Mouse (Mus musculus) neural tube, embryonic 12.5 days (tissue): ENCODE measurements around the gene Cfap206. TPM values are rescaled to one million over a fixed set of nuclear protein-coding genes. Genes with fewer than 3 reads are reported as not detected.
"Not testable (repeated sequence)": the region's sequence is repeated elsewhere in the genome, so short reads cannot be mapped to it uniquely, and the experiment has no call there.

Experiments
- ATAC-seq: fragments of 200-750 bp; cut with Nextera tagmentation; 2 replicates; pipeline ENCODE4 v1.8.0; 2017; ENCODE audit warnings: low read depth, mild to moderate bottlenecking, moderate TSS enrichment, moderate library complexity; ENCODE audit not compliant: low FRiP score
- H3K27ac ChIP-seq: fragments of 300-500 bp; sonication (generic); 2 replicates; pipeline ENCODE4 v1.5.1; 2016
- H3K27me3 ChIP-seq: fragments of 300-500 bp; sonication (generic); replicated peaks from 2 replicates; pipeline ENCODE4 v1.6.1; 2016; ENCODE audit warnings: mild to moderate bottlenecking
- H3K36me3 ChIP-seq: fragments of 300-500 bp; sonication (generic); 2 replicates; pipeline ENCODE4 v1.6.1; 2016; ENCODE audit warnings: mild to moderate bottlenecking
- H3K4me1 ChIP-seq: fragments of 300-500 bp; sonication (generic); 2 replicates; pipeline ENCODE4 v1.6.1; 2016
- H3K4me2 ChIP-seq: fragments of 300-500 bp; sonication (generic); replicated peaks from 2 replicates; pipeline ENCODE4 v1.6.1; 2016; ENCODE audit warnings: mild to moderate bottlenecking
- H3K4me3 ChIP-seq: fragments of 300-500 bp; sonication (generic); 2 replicates; pipeline ENCODE4 v1.5.1; 2016
- H3K9ac ChIP-seq: fragments of 300-500 bp; sonication (generic); 2 replicates; pipeline ENCODE4 v1.6.1; 2016; ENCODE audit warnings: mild to moderate bottlenecking
- H3K9me3 ChIP-seq: fragments of 300-500 bp; sonication (generic); 2 replicates; pipeline ENCODE4 v1.6.1; 2016; ENCODE audit warnings: mild to moderate bottlenecking
- WGBS: fragments of 180-500 bp; shearing (Covaris S2); methylation state at CpG from one replicate; pipeline ENCODE4 v1.1.7; 2016; 5-methylcytosine and 5-hydroxymethylcytosine counted together
- polyA plus RNA-seq: library from polyadenylated mRNA; unstranded; fragments of >200 nt; fragmentation: Nextera tagmentation; extraction: Ambion mirVana; gene quantifications from 2 replicates; pipeline ENCODE4 v1.2.1, GENCODE M21; 2016

The Cfap206 gene
- polyA plus RNA-seq = 0.73 and 0.74 TPM in 2 replicates

GRCm38 (mm10) chr4:34729851-34730341, at the start of gene Cfap206:
Cfap206 (minus strand) TSS chr4:34730206.
- H3K4me1 ChIP-seq = no peaks in the 10 kb centered on the region
- no peaks in the 10 kb centered on the region for H3K9me3 ChIP-seq
- peak within 1 kb of the TSS; percentile 44 for H3K9ac ChIP-seq
- peak within 1 kb of the TSS; percentile 50 for H3K4me3 ChIP-seq
- peak within 1 kb of the TSS; percentile 87 for H3K4me2 ChIP-seq
- H3K36me3 ChIP-seq = no peaks in the 10 kb centered on the region
- H3K27ac ChIP-seq = no peak within 1 kb of the TSS
- H3K27me3 ChIP-seq = no peaks in the 10 kb centered on the region
- ATAC-seq = peak; percentile 98
- WGBS = under 1% methylated on average over 38 of the region's 38 CpGs

DNA sequence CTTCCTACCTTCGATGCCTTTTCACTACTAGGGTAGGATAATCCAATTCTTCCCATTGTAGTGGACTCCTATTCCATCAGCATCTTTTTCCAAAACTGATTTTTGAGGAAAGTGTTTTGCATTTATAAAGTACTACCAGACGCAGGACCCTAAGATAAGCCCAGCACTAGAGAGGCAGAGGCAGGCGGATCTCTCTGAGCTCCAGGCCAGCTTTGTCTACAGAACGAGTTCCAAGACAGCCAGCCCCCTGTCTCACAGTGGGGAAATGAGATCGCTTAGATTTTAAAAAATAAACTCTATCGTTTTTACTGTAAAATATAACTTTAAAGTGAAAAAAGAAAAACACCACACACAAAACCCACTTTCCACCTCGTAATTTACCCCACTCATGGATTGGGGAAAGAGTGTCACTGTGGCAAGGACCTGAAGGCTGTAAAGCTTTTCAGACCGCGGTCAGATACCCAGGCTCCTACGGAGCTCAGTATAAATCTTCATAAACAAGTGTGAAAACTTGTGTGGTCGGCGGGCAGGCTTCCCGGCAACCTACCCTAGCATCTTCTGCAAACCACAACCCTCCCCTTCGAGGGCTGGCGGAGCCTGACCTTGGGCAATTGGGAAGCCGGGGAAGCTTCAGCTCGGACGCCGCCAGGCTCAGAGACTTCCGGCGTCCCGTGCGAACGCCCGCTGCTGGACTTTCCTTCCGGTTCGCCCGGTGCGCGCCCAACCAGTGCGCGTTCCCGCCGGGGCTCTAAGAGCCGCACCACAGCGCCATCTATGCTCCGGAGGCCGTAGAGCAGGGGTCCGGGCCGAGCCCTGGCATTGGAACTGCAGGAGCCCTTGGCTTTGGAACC, 47.9 kb upstream of the Cfap206 start, which contains the start of gene Smim8:
Gene Smim8, minus strand, starts transcription at position 747 of the 851 bp plus-strand sequence.
- no peaks in the 10 kb centered on the region for H3K36me3 ChIP-seq
- H3K4me3 ChIP-seq = peak within 1 kb of the TSS; percentile 52
- 5% methylated on average over 40 of the region's 40 CpGs for WGBS
- H3K9me3 ChIP-seq = no peaks in the 10 kb centered on the region
- no peaks in the 10 kb centered on the region for H3K4me1 ChIP-seq
- H3K27ac ChIP-seq = peak within 1 kb of the TSS; percentile 32; the same call in 1 of the 2 replicates
- no peaks in the 10 kb centered on the region for H3K27me3 ChIP-seq
- H3K9ac ChIP-seq = peak within 1 kb of the TSS; percentile 61
- peak within 1 kb of the TSS; percentile 67 for H3K4me2 ChIP-seq
- ATAC-seq = peak; percentile 93

GRCm38 (mm10) chr4:34771652-34772371, 41.8 kb upstream of the Cfap206 start:
- Histone ChIP-seq H3K27ac (no peak overlapping the region), H3K4me1 (peaks cover 4% of the 10 kb centered on the region; the same call in 1 of the 2 replicates), H3K9ac (no peak overlapping the region), H3K9me3 (no peaks in the 10 kb centered on the region), H3K27me3 (no peaks in the 10 kb centered on the region), H3K4me2 (0 out of 2 replicates have a peak overlapping the region, but pooled peaks have one; percentile 1), H3K36me3 (0 out of 2 replicates have a peak, but pooled peaks cover 4% of the 10 kb centered on the region), H3K4me3 (no peak overlapping the region)
- ATAC-seq = peak; percentile 87
- WGBS = 3% methylated on average over 8 of the region's 8 CpGs

- Histone ChIP-seq H3K4me3 (no peak within 1 kb of the TSS), H3K27me3 (no peaks in the 10 kb centered on the region), H3K9me3 (no peaks in the 10 kb centered on the region), H3K4me1 (no peaks in the 10 kb centered on the region), H3K9ac (no peak within 1 kb of the TSS), H3K4me2 (no peak within 1 kb of the TSS), H3K36me3 (no peaks in the 10 kb centered on the region), H3K27ac (no peak within 1 kb of the TSS)
- 92% methylated on average over 1 of the region's 1 CpGs for WGBS
- no peak for ATAC-seq
Observed at GRCm38 (mm10) chr4:34756163-34756562, 26.2 kb upstream of the Cfap206 start, which contains the start of gene Gm136. Gm136 (minus strand) TSS chr4:34756263.

- Histone ChIP-seq H3K4me2 (no peak overlapping the region), H3K27me3 (no peaks in the 10 kb centered on the region), H3K9ac (no peak overlapping the region), H3K27ac (no peak overlapping the region), H3K4me1 (no peaks in the 10 kb centered on the region), H3K9me3 (no peaks in the 10 kb centered on the region), H3K4me3 (no peak overlapping the region), H3K36me3 (no peaks in the 10 kb centered on the region)
- 67% methylated on average over 6 of the region's 6 CpGs for WGBS
- no peak for ATAC-seq
Observed at GRCm38 (mm10) chr4:34749236-34749635, 19.2 kb upstream of the Cfap206 start.

- H3K27ac ChIP-seq = no peak overlapping the region
- H3K4me2 ChIP-seq = no peak overlapping the region
- no peaks in the 10 kb centered on the region for H3K36me3 ChIP-seq
- no peak overlapping the region for H3K4me3 ChIP-seq
- no peaks in the 10 kb centered on the region for H3K27me3 ChIP-seq
- no peaks in the 10 kb centered on the region for H3K4me1 ChIP-seq
- no peak overlapping the region for H3K9ac ChIP-seq
- no peaks in the 10 kb centered on the region for H3K9me3 ChIP-seq
- WGBS = 75% methylated on average over 3 of the region's 3 CpGs
- no peak for ATAC-seq
Observed at GRCm38 (mm10) chr4:34734461-34734860, 4.5 kb upstream of the Cfap206 start.

- H3K4me2 ChIP-seq, H3K4me3 ChIP-seq, H3K9ac ChIP-seq, H3K27ac ChIP-seq, ATAC-seq, H3K36me3 ChIP-seq, H3K4me1 ChIP-seq, H3K27me3 ChIP-seq, H3K9me3 ChIP-seq: not testable (repeated sequence)
- 38% methylated on average over 2 of the region's 2 CpGs for WGBS
Observed at GRCm38 (mm10) chr4:34733415-34733814, 3.4 kb upstream of the Cfap206 start.

DNA sequence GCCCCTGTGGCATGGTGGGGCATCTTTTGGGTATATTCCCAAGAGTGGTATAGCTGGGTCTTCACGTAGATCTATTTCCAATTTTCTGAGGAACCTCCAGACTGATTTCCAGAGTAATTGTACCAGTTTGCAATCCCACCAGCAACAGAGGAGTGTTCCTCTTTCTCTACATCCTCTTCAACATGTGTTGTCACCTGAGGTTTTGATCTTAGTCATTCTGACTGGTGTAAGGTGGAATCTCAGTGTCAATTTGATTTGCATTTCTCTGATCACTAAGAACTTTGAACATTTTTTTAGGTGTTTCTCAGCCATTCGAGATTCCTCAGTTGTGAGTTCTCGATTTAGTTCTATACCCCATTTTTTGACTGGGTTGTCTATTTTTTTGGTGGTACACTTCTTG, 4.3 kb downstream of the Cfap206 start:
- not testable (repeated sequence) for H3K9ac ChIP-seq, H3K4me2 ChIP-seq, H3K4me1 ChIP-seq, H3K27me3 ChIP-seq, ATAC-seq, H3K36me3 ChIP-seq, H3K4me3 ChIP-seq, H3K9me3 ChIP-seq, H3K27ac ChIP-seq
- 92% methylated on average over 3 of the region's 3 CpGs for WGBS

DNA sequence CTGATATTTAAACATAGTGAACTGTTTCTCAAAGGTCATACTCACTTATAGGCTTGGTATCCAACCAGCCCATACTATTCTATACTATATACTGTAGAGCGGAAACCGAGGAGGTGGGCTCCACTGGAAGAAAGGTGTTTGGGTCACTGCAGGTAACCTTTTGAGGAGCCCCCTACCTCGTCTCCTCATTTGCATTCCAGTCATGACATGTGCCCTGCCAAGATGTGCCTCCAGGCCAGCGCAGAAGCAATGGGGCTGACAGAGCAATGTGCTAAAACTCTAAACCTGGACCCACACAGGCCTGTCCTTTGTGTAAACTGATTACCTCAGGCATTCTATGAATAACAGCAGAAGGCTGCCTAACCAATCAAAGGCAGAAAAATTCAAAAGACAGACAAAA, 5.7 kb downstream of the Cfap206 start:
- H3K27me3 ChIP-seq = no peaks in the 10 kb centered on the region
- H3K4me1 ChIP-seq = no peaks in the 10 kb centered on the region
- 67% methylated on average over 4 of the region's 4 CpGs for WGBS
- peaks cover 7% of the 10 kb centered on the region for H3K9me3 ChIP-seq
- no peak overlapping the region for H3K27ac ChIP-seq
- H3K4me3 ChIP-seq = no peak overlapping the region
- no peak for ATAC-seq
- no peak overlapping the region for H3K9ac ChIP-seq
- H3K4me2 ChIP-seq = no peak overlapping the region
- no peaks in the 10 kb centered on the region for H3K36me3 ChIP-seq

GRCm38 (mm10) chr4:34723186-34723585, 6.8 kb downstream of the Cfap206 start:
- 62% methylated on average over 4 of the region's 4 CpGs for WGBS
- Histone ChIP-seq H3K27me3 (no peaks in the 10 kb centered on the region), H3K9ac (no peak overlapping the region), H3K27ac (no peak overlapping the region), H3K4me2 (no peak overlapping the region), H3K4me3 (no peak overlapping the region), H3K36me3 (no peaks in the 10 kb centered on the region), H3K9me3 (peaks cover 7% of the 10 kb centered on the region), H3K4me1 (no peaks in the 10 kb centered on the region)
- no peak for ATAC-seq

DNA sequence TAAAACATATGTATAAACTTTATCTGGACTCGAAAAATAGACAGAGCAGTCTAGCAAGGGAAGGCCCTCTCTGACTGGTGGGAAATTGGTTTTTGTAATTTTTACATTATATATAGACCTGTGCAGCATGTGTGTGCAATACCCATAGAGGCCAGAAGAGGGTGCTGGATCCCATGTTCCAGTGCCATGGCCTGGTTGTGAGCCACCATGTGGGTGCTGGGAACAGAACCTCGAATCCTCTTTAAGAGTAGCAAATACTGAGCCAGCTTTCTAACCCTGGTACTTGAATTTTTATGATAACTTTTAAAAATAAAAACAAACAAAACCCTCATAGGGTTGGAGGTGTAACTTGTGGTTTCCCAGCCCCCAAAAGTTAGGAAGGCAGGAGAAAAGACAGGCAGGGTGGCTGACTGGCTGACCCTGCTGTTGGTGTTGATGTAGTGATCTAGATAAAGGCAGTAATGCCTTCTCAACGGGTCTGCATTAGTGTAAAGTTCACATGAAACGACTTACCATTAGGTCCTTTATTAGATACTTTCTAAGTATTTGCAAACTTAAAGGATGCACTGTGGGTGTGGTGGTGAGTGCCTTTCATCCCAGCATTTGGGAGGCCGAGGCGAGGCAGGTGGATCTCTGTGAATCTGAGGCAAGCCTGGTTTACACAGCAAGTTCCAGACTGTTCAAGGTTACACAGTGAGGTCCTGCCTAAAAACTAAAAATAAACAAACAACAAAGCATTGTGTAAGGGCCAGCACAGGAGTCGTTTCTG, 9.7 kb downstream of the Cfap206 start:
- H3K27me3 ChIP-seq = no peaks in the 10 kb centered on the region
- no peak overlapping the region for H3K4me2 ChIP-seq
- no peaks in the 10 kb centered on the region for H3K36me3 ChIP-seq
- WGBS = 90% methylated on average over 7 of the region's 7 CpGs
- no peak overlapping the region for H3K4me3 ChIP-seq
- no peak overlapping the region for H3K9ac ChIP-seq
- H3K4me1 ChIP-seq = no peaks in the 10 kb centered on the region
- H3K27ac ChIP-seq = no peak overlapping the region
- no peak for ATAC-seq
- peaks cover 7% of the 10 kb centered on the region for H3K9me3 ChIP-seq
